Mouse (Mus musculus) neutrophil, adult 5-6 weeks (primary cell): ENCODE measurements around the gene Relch. TPM values are rescaled to one million over a fixed set of nuclear protein-coding genes. Genes with fewer than 3 reads are reported as not detected.
"Not testable (repeated sequence)": the region's sequence is repeated elsewhere in the genome, so short reads cannot be mapped to it uniquely, and the experiment has no call there.

Source experiments
- ATAC-seq: fragments of 151-379, 151-347 bp; 2 replicates; pipeline ENCODE4 v1.8.0; 2017; ENCODE audit warnings: mild to moderate bottlenecking, moderate TSS enrichment; ENCODE audit not compliant: insufficient number of reproducible peaks, poor library complexity, low FRiP score, severe bottlenecking; ENCODE audit errors: extremely low read depth
- total RNA-seq: library from RNA; stranded (forward); fragments of 200-1000 nt; gene quantifications from 2 replicates; pipeline ENCODE4 v1.2.3, GENCODE M21; 2017

The Relch gene
- total RNA-seq, 1 experiment from 2014 or later: 80.3 TPM

- ATAC-seq: no peak
Measured at GRCm38 (mm10) chr1:105738334-105738733, 74.7 kb downstream of the Relch start.

GRCm38 (mm10) chr1:105739493-105739892 lies 75.8 kb downstream of the Relch start:
- no peak for ATAC-seq

GRCm38 (mm10) chr1:105742481-105742880 lies 78.8 kb downstream of the Relch start:
- no peak for ATAC-seq

GRCm38 (mm10) chr1:105746444-105746843 lies 82.8 kb downstream of the Relch start:
- ATAC-seq: no peak

GRCm38 (mm10) chr1:105746858-105747596 lies 83.4 kb downstream of the Relch start:
- no peak for ATAC-seq

GRCm38 (mm10) chr1:105748091-105748799 lies 84.6 kb downstream of the Relch start:
- ATAC-seq: no peak

GRCm38 (mm10) chr1:105752196-105752595 lies 88.5 kb downstream of the Relch start:
- ATAC-seq: no peak

GRCm38 (mm10) chr1:105752944-105753343 lies 89.3 kb downstream of the Relch start:
- ATAC-seq: no peak

GRCm38 (mm10) chr1:105758798-105759197 lies 95.1 kb downstream of the Relch start:
- ATAC-seq: no peak

- ATAC-seq: no peak
Measured at GRCm38 (mm10) chr1:105759422-105760165, 95.9 kb downstream of the Relch start.

- ATAC-seq: no peak
Measured at GRCm38 (mm10) chr1:105765586-105765985, 101.9 kb downstream of the Relch start.

GRCm38 (mm10) chr1:105766099-105766498 lies 102.4 kb downstream of the Relch start:
- ATAC-seq: not testable (repeated sequence)

GRCm38 (mm10) chr1:105768397-105768796 lies 104.7 kb downstream of the Relch start:
- ATAC-seq: no peak

GRCm38 (mm10) chr1:105770685-105771084 lies 107.0 kb downstream of the Relch start:
- ATAC-seq: no peak

- no peak for ATAC-seq
Measured at GRCm38 (mm10) chr1:105776426-105776825, 112.8 kb downstream of the Relch start.

GRCm38 (mm10) chr1:105780079-105780456 lies 116.4 kb downstream of the Relch start:
- no peak for ATAC-seq

GRCm38 (mm10) chr1:105780457-105781364 lies 117.0 kb downstream of the Relch start, which contains the start of gene Tnfrsf11a:
Gene Tnfrsf11a (plus strand): TSS chr1:105780718.
- no peak for ATAC-seq

- no peak for ATAC-seq
Measured at GRCm38 (mm10) chr1:105781391-105782146, 117.9 kb downstream of the Relch start.
